20 mouse cellular contexts compared by ENCODE assay signal in the genomic region with DNA sequence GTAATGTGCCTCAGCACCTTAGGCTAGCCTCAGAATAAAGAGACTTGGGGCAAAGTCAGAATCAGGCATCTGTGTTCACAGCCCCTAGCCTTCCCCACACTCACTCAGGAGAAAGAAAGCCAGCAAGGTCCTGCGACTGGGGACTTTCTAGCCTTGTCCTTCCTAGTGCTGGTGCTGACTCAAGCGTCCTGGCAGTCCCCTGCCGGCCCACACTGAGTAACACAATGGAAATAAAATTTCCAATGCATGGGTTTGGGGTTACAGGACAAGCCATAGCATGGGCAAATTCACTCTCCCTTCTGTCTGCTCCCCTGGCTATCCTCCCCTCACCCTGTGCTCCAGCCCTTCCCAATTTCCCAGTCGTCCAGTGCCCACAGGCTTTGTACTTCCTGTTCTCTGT. TPM values are rescaled to one million over a fixed set of nuclear protein-coding genes. Genes with fewer than 3 reads are reported as not detected.
DNase-seq lines count a peak whose midpoint lies in the region; ATAC-seq lines count a peak whose summit lies in the region.
"Had no signal": no experiment of that assay in that cellular context is flagged by ENCODE, and none has a peak within 500 bp of the region (broad histone marks: within the 10 kb centered on the region; RNA-seq: fewer than 3 reads in every experiment).

No protein-coding gene starts in this region.

- no peaks in the 10 kb centered on the region for H3K27me3 ChIP-seq in heart, embryonic 15.5 days
- no peaks in the 10 kb centered on the region for H3K27me3 ChIP-seq in heart, embryonic 12.5 days (replicated peaks)
- H3K27me3 ChIP-seq in midbrain, embryonic 10.5 days (ENCODE audit: low read depth, poor library complexity, severe bottlenecking): no peaks in the 10 kb centered on the region
- H3K27me3 ChIP-seq in midbrain, embryonic 16.5 days (ENCODE audit: control insufficient read depth, insufficient read depth, low read depth, low read length): no peaks in the 10 kb centered on the region
- H3K27me3 ChIP-seq: forebrain, embryonic 15.5 days; midbrain, embryonic 13.5 days; neural tube, embryonic 15.5 days had no signal

- no peak overlapping the region for H3K9ac ChIP-seq in heart, embryonic 15.5 days
- no peak overlapping the region for H3K9ac ChIP-seq in heart, embryonic 12.5 days
- H3K9ac ChIP-seq in midbrain, embryonic 16.5 days (ENCODE audit: low read depth, low read length): no peak overlapping the region
- H3K9ac ChIP-seq: forebrain, embryonic 15.5 days; midbrain, embryonic 13.5 days; neural tube, embryonic 15.5 days had no signal

- no peak overlapping the region for H3K4me2 ChIP-seq in heart, embryonic 15.5 days
- no peak overlapping the region for H3K4me2 ChIP-seq in heart, embryonic 12.5 days
- H3K4me2 ChIP-seq in midbrain, embryonic 16.5 days (ENCODE audit: low read length): no peak overlapping the region
- H3K4me2 ChIP-seq: forebrain, embryonic 15.5 days; midbrain, embryonic 13.5 days; neural tube, embryonic 15.5 days had no signal

- 0 out of 2 replicates have a peak overlapping the region, but pooled peaks have one; percentile 16 for H3K27ac ChIP-seq in heart, embryonic 15.5 days
- no peak overlapping the region for H3K27ac ChIP-seq in heart, embryonic 12.5 days (ENCODE audit: poor library complexity, severe bottlenecking)
- H3K27ac ChIP-seq in midbrain, embryonic 10.5 days (replicated peaks): peak overlapping the region; percentile 42; the same call in 1 of the 2 replicates
- H3K27ac ChIP-seq in midbrain, embryonic 16.5 days (ENCODE audit: low read length): no peak overlapping the region
- H3K27ac ChIP-seq: embryonic facial prominence, embryonic 10.5 days; forebrain, embryonic 15.5 days; midbrain, embryonic 13.5 days; neural tube, embryonic 15.5 days had no signal

- H3K9me3 ChIP-seq in heart, embryonic 15.5 days (replicated peaks): no peaks in the 10 kb centered on the region
- H3K9me3 ChIP-seq in heart, embryonic 12.5 days (replicated peaks): no peaks in the 10 kb centered on the region
- H3K9me3 ChIP-seq in midbrain, embryonic 10.5 days (replicated peaks): no peaks in the 10 kb centered on the region
- H3K9me3 ChIP-seq in midbrain, embryonic 16.5 days (replicated peaks; ENCODE audit: control insufficient read depth, low read length, poor library complexity, severe bottlenecking): no peaks in the 10 kb centered on the region
- H3K9me3 ChIP-seq: embryonic facial prominence, embryonic 10.5 days; forebrain, embryonic 15.5 days; midbrain, embryonic 13.5 days; neural tube, embryonic 15.5 days had no signal

- H3K4me3 ChIP-seq in heart, embryonic 15.5 days: no peak overlapping the region
- H3K4me3 ChIP-seq in heart, embryonic 12.5 days: no peak overlapping the region
- H3K4me3 ChIP-seq in midbrain, embryonic 10.5 days: no peak overlapping the region
- no peak overlapping the region for H3K4me3 ChIP-seq in midbrain, embryonic 16.5 days (ENCODE audit: low read depth, low read length)
- H3K4me3 ChIP-seq: embryonic facial prominence, embryonic 10.5 days; forebrain, embryonic 15.5 days; midbrain, embryonic 13.5 days; myocyte; neural tube, embryonic 15.5 days had no signal

- peaks cover 10% of the 10 kb centered on the region; the same call in 1 of the 2 replicates for H3K36me3 ChIP-seq in heart, embryonic 15.5 days
- peaks cover 18% of the 10 kb centered on the region for H3K36me3 ChIP-seq in heart, embryonic 12.5 days
- peaks cover 28% of the 10 kb centered on the region for H3K36me3 ChIP-seq in midbrain, embryonic 10.5 days
- H3K36me3 ChIP-seq in midbrain, embryonic 16.5 days (ENCODE audit: control insufficient read depth, insufficient read depth, low read length): peaks cover 4% of the 10 kb centered on the region

- DNase-seq in cerebellum, adult 9-10 months: peak; percentile 13
- DNase-seq in cerebellum, postnatal 4 days (ENCODE audit: low spot score in 2 of 2): no peak
- DNase-seq in midbrain, embryonic 10.5 days (ENCODE audit: low spot score): no peak
- DNase-seq in kidney, postnatal 4 days: no peak
- DNase-seq in retina, postnatal 1 day: no peak
- DNase-seq: cerebellum, adult 11 months; kidney, adult 9 months; kidney, postnatal 36 days; lung, adult 18-20 months; right cerebral cortex, postnatal 4 days had no signal

- H3K4me1 ChIP-seq in heart, embryonic 15.5 days (replicated peaks): peaks cover 49% of the 10 kb centered on the region
- H3K4me1 ChIP-seq in heart, embryonic 12.5 days (replicated peaks): peaks cover 46% of the 10 kb centered on the region
- H3K4me1 ChIP-seq in midbrain, embryonic 10.5 days: peaks cover 27% of the 10 kb centered on the region
- 0 out of 2 replicates have a peak, but pooled peaks cover 2% of the 10 kb centered on the region for H3K4me1 ChIP-seq in midbrain, embryonic 16.5 days (ENCODE audit: control insufficient read depth, insufficient read depth, low read length)

- no peak for ATAC-seq in heart, embryonic 15.5 days (replicated peaks; ENCODE audit: insufficient number of reproducible peaks, insufficient read depth, low FRiP score, low read depth)
- ATAC-seq in heart, embryonic 12.5 days (ENCODE audit: insufficient number of reproducible peaks, low FRiP score): no peak
- no peak for ATAC-seq in midbrain, embryonic 16.5 days
- ATAC-seq: forebrain, embryonic 15.5 days; midbrain, embryonic 13.5 days had no signal

- WGBS in heart, embryonic 15.5 days: 49% methylated on average over 4 of the region's 4 CpGs
- WGBS in heart, embryonic 12.5 days: 37% methylated on average over 4 of the region's 4 CpGs
- WGBS in midbrain, embryonic 10.5 days: 59% methylated on average over 4 of the region's 4 CpGs
- WGBS in midbrain, embryonic 16.5 days: 65% methylated on average over 4 of the region's 4 CpGs

RNA-seq across cellular contexts. Expression of gene Phyhd1, which starts 2.4 kb away (rescaled TPM):
- 8.4 and 10.1 TPM in 2 replicates for polyA plus RNA-seq in heart, embryonic 15.5 days (2015; fragmentation: Nextera tagmentation; extraction: Ambion mirVana)
- 5.7 and 6.5 TPM in 2 replicates for polyA plus RNA-seq in heart, embryonic 12.5 days (2016; fragmentation: Nextera tagmentation; extraction: Ambion mirVana)
- polyA plus RNA-seq in midbrain, embryonic 10.5 days (2016; fragmentation: Nextera tagmentation; extraction: Ambion mirVana): 2.7 and 4.7 TPM in 2 replicates
- 6.1 and 7.2 TPM in 2 replicates for polyA plus RNA-seq in midbrain, embryonic 16.5 days (2015; fragmentation: Nextera tagmentation; extraction: Ambion mirVana)

RNA-seq across cellular contexts. Expression of gene Gm28038, which starts 12.5 kb away (rescaled TPM):
- not detected in 2 replicates for polyA plus RNA-seq in heart, embryonic 15.5 days (2015; fragmentation: Nextera tagmentation; extraction: Ambion mirVana)
- not detected in 2 replicates for polyA plus RNA-seq in heart, embryonic 12.5 days (2016; fragmentation: Nextera tagmentation; extraction: Ambion mirVana)
- polyA plus RNA-seq in midbrain, embryonic 10.5 days (2016; fragmentation: Nextera tagmentation; extraction: Ambion mirVana): not detected in 2 replicates
- not detected in 2 replicates for polyA plus RNA-seq in midbrain, embryonic 16.5 days (2015; fragmentation: Nextera tagmentation; extraction: Ambion mirVana)
- polyA plus RNA-seq: embryonic facial prominence, embryonic 10.5 days; forebrain, embryonic 15.5 days; hindbrain, embryonic 11.5 days; midbrain, embryonic 13.5 days; myocyte; neural tube, embryonic 15.5 days; urinary bladder, adult 2 months had no signal

RNA-seq across cellular contexts. Expression of gene Dolk, which starts 17.8 kb away (rescaled TPM):
- polyA plus RNA-seq in heart, embryonic 15.5 days (2015; fragmentation: Nextera tagmentation; extraction: Ambion mirVana): 26.9 and 32.0 TPM in 2 replicates
- polyA plus RNA-seq in heart, embryonic 12.5 days (2016; fragmentation: Nextera tagmentation; extraction: Ambion mirVana): 26.6 and 27.1 TPM in 2 replicates
- 27.3 and 29.4 TPM in 2 replicates for polyA plus RNA-seq in midbrain, embryonic 10.5 days (2016; fragmentation: Nextera tagmentation; extraction: Ambion mirVana)
- 38.0 and 40.9 TPM in 2 replicates for polyA plus RNA-seq in midbrain, embryonic 16.5 days (2015; fragmentation: Nextera tagmentation; extraction: Ambion mirVana)

RNA-seq across cellular contexts. Expression of gene Nup188, which starts 17.8 kb away (rescaled TPM):
- polyA plus RNA-seq in heart, embryonic 15.5 days (2015; fragmentation: Nextera tagmentation; extraction: Ambion mirVana): 15.8 and 23.4 TPM in 2 replicates
- polyA plus RNA-seq in heart, embryonic 12.5 days (2016; fragmentation: Nextera tagmentation; extraction: Ambion mirVana): 34.4 and 34.9 TPM in 2 replicates
- polyA plus RNA-seq in midbrain, embryonic 10.5 days (2016; fragmentation: Nextera tagmentation; extraction: Ambion mirVana): 55.4 and 57.7 TPM in 2 replicates
- 18.9 and 19.6 TPM in 2 replicates for polyA plus RNA-seq in midbrain, embryonic 16.5 days (2015; fragmentation: Nextera tagmentation; extraction: Ambion mirVana)

RNA-seq across cellular contexts. Expression of gene Gm28035, which starts 28.0 kb away (rescaled TPM):
- polyA plus RNA-seq in heart, embryonic 15.5 days (2015; fragmentation: Nextera tagmentation; extraction: Ambion mirVana): 0.33 and 0.38 TPM in 2 replicates
- polyA plus RNA-seq in heart, embryonic 12.5 days (2016; fragmentation: Nextera tagmentation; extraction: Ambion mirVana): 0.33 and 0.40 TPM in 2 replicates
- 0.10 TPM in 2 replicates for polyA plus RNA-seq in midbrain, embryonic 10.5 days (2016; fragmentation: Nextera tagmentation; extraction: Ambion mirVana)
- 0.26 and 0.27 TPM in 2 replicates for polyA plus RNA-seq in midbrain, embryonic 16.5 days (2015; fragmentation: Nextera tagmentation; extraction: Ambion mirVana)

Comparison
In these comparisons a context has a peak if more than half of its experiments do, and no peak if none do; other contexts are left out.
1. H3K27ac ChIP-seq: peak in heart, embryonic 15.5 days (single experiment) and midbrain, embryonic 10.5 days (single experiment); none in heart, embryonic 12.5 days (single experiment) and midbrain, embryonic 16.5 days (single experiment).